Mouse (Mus musculus) lung, postnatal 36 days (tissue): ENCODE measurements around the gene Usp17ld.
"Not testable (repeated sequence)": the region's sequence is repeated elsewhere in the genome, so short reads cannot be mapped to it uniquely, and the experiment has no call there.

Experiments
- DNase-seq: peaks from one replicate; pipeline ENCODE4 v3.0.0; 2022; ENCODE audit warnings: mixed read lengths

Usp17ld gene

GRCm38 (mm10) chr7:103252405-103252804 is at the start of gene Usp17ld:
Gene Usp17ld (minus strand): TSS chr7:103252505.
- DNase-seq = not testable (repeated sequence)

GRCm38 (mm10) chr7:103216696-103217095 is 35.6 kb downstream of the Usp17ld start, which contains the start of gene Olfr594:
Gene Olfr594 (plus strand): TSS chr7:103216996.
- DNase-seq = no peak

GRCm38 (mm10) chr7:103212050-103212449 is 40.3 kb downstream of the Usp17ld start:
- not testable (repeated sequence) for DNase-seq

GRCm38 (mm10) chr7:103211562-103211961 is 40.7 kb downstream of the Usp17ld start, which contains the start of gene Olfr593:
Gene Olfr593 (plus strand): TSS chr7:103211862.
- no peak for DNase-seq
